Mouse (Mus musculus) midbrain, embryonic 10.5 days (tissue): Measurements from ENCODE around the gene Nol3. TPM values are rescaled to one million over a fixed set of nuclear protein-coding genes. Genes with fewer than 3 reads are reported as not detected.
"Not testable (repeated sequence)": the region's sequence is repeated elsewhere in the genome, so short reads cannot be mapped to it uniquely, and the experiment has no call there.

Experiments used
- DNase-seq: peaks from one replicate; pipeline ENCODE4 v3.0.0-alpha.2; 2017; ENCODE audit warnings: low spot score
- H3K27ac ChIP-seq: fragments of 300-500 bp; sonication (generic); replicated peaks from 2 replicates; pipeline ENCODE4 v1.5.1; 2016; ENCODE audit warnings: mild to moderate bottlenecking
- H3K27me3 ChIP-seq: fragments of 300-500 bp; sonication (generic); 2 replicates; pipeline ENCODE4 v1.6.1; 2016; ENCODE audit warnings: low read depth, mild to moderate bottlenecking; ENCODE audit not compliant: poor library complexity, severe bottlenecking
- H3K36me3 ChIP-seq: fragments of 300-500 bp; sonication (generic); 2 replicates; pipeline ENCODE4 v1.6.1; 2016; ENCODE audit warnings: mild to moderate bottlenecking, moderate library complexity
- H3K4me1 ChIP-seq: fragments of 300-500 bp; sonication (generic); 2 replicates; pipeline ENCODE4 v1.6.1; 2016
- H3K4me3 ChIP-seq: fragments of 300-500 bp; sonication (generic); 2 replicates; pipeline ENCODE4 v1.5.1; 2016; ENCODE audit warnings: mild to moderate bottlenecking, moderate library complexity
- H3K9me3 ChIP-seq: fragments of 300-500 bp; sonication (generic); replicated peaks from 2 replicates; pipeline ENCODE4 v1.6.1; 2016; ENCODE audit warnings: mild to moderate bottlenecking
- WGBS: fragments of 180-500 bp; shearing (Covaris S2); methylation state at CpG from one replicate; pipeline ENCODE4 v1.1.7; 2016; 5-methylcytosine and 5-hydroxymethylcytosine counted together
- polyA plus RNA-seq: library from polyadenylated mRNA; unstranded; fragments of >200 nt; fragmentation: Nextera tagmentation; extraction: Ambion mirVana; gene quantifications from 2 replicates; pipeline ENCODE4 v1.2.1, GENCODE M21; 2016

The Nol3 gene
- 1.4 and 2.3 TPM in 2 replicates for polyA plus RNA-seq

DNA sequence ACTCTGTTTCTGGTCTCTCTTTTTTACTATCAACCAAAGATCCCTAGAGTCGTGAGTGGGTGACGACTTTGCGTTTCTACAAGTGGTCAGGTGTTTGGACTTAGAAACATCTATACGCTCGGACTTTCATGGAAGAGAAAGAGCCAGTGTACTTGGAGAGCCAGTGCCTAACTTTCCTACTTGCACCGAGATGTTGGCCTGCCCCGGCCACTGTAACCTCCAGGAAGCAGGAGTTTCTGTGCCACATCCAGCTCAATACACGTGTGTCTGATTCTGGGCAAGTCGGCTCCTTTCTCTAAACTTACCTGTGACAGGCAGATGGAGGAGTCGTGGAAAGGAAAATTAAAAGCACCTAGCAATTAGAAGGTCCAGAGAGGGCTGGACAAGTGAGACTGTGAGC lies at the start of gene Nol3:
Gene Nol3, plus strand, starts transcription at position 301 of the 400 bp plus-strand sequence.
- Histone ChIP-seq H3K9me3 (no peaks in the 10 kb centered on the region), H3K4me1 (peaks cover 31% of the 10 kb centered on the region), H3K36me3 (peaks cover 9% of the 10 kb centered on the region; the same call in 1 of the 2 replicates), H3K27me3 (peaks cover 100% of the 10 kb centered on the region), H3K27ac (peak within 1 kb of the TSS; percentile 67), H3K4me3 (peak within 1 kb of the TSS; percentile 57)
- no peak for DNase-seq
- WGBS: 7% methylated on average over 10 of the region's 10 CpGs

DNA sequence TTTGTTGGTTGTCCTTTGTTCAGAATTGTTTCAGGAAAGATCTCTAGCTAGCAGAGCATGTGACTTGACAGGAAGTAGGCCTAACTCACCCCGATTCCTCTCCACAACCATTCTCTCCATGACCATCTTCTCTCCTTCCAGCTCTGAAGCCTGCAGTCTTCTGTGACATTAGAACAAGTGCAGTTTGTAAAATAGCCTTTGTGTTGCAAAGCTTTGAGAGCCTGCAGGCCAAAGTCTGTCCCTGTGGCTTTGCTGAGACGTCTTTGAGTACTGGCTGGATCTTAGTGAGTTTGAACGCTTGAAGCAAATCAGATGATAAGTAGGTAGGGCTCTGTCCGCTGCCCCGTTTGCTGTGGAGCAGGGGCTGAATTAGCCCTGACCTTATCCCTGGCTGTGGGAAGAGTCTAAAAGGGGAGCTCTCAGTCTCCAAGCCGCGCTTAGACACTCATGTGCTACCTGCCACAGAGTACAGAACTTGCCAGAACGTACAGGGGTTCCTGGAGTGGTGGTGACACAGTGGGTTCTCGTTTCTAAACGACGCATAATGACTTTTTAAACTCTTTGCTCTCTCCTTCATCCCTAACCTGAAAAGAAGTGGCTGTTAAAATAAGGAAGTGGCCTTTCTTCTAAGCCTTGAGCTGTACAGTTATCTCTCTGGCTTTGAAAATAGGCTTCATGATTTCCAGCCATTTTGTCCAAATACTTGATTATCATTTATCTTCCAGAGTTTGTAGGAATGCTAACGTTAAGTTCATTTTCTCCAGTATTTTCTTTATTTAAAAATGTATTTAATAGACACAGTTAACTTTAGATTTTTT lies 44.2 kb upstream of the Nol3 start:
- Histone ChIP-seq H3K4me3 (no peak overlapping the region), H3K36me3 (peaks cover 31% of the 10 kb centered on the region), H3K9me3 (no peaks in the 10 kb centered on the region), H3K27me3 (no peaks in the 10 kb centered on the region), H3K4me1 (no peaks in the 10 kb centered on the region), H3K27ac (no peak overlapping the region)
- 87% methylated on average over 12 of the region's 12 CpGs for WGBS
- no peak for DNase-seq

DNA sequence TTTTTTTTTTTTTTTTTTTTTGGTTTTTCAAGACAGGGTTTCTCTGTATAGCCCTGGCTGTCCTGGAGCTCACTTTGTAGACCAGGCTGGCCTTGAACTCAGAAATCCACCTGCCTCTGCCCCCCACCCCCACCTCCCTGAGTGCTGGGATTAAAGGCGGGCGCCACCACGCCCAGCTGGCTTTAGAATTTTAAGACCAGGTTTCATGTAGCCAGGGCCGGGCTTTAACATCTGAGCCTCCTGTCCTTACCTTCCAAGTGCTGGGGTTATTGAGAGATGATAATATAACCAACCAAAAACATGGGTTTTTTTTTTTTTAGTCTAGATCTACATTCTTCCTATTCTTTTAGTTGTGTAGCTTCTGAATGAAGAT lies 43.6 kb upstream of the Nol3 start:
- WGBS: 94% methylated on average over 4 of the region's 4 CpGs

DNA sequence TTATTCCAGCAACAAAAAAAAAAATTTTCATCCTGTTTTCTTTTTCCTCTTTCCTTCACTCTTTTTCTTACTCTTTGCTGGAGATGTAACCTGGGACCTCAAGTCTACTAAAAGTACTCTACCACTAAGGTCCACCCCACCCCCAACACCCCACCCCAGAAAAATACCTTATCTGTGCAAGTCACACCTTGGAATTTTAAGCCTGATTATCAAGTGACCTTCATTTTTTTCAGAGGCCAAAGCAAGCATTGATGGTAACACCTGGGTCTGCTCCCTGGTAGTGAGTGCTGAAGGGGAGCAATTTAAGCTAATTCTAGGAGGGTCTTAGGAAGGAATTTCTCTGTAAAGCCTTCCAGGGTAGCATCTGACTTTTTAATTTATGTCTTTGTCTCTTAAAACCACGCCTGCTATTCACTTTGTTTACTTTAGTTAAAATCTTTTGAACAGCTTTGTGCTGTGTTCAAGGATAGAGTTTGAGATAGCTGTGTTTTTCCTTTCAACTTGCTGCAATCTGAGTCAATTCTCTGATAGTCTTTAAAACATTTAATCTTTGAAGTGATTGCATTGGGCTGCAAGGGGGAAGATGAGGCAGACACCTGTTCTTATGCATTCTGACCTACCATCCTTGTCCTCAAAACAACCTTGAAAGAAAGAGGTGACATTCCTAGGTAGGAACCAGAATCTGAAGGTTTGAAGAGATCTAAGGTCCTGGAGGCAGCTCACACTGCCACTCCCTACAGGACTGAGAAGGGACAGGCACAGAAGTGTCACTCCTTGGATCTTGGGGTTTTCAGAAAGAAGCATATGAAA lies 42.6 kb upstream of the Nol3 start:
- Histone ChIP-seq H3K4me1 (no peaks in the 10 kb centered on the region), H3K36me3 (peaks cover 41% of the 10 kb centered on the region), H3K27ac (no peak overlapping the region), H3K4me3 (no peak overlapping the region), H3K9me3 (no peaks in the 10 kb centered on the region), H3K27me3 (no peaks in the 10 kb centered on the region)
- DNase-seq: no peak
- WGBS: 77% methylated on average over 1 of the region's 1 CpGs

More for the DNA sequence above, 43.6 kb upstream of the Nol3 start:
- not testable (repeated sequence) for H3K27me3 ChIP-seq, DNase-seq, H3K4me3 ChIP-seq, H3K4me1 ChIP-seq, H3K27ac ChIP-seq, H3K9me3 ChIP-seq
- peaks cover 32% of the 10 kb centered on the region for H3K36me3 ChIP-seq

DNA sequence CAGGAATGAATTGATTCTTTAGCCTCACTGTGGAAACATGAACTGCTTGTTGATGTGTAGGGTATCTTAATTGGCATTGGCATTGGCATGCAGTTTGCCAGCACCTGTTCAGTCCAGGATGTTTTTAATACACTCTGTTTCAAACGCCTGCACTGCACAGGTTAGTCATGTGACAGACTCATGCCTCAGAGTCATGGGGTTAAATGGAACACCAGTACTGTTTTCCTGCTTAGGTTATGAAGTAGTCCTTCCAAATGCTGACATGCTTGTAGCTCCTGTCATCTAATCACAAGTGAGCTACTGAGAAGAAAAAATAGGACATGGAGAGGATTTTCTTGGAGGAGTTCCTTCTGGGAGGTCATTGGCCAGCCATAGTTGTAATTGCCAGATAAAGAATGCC lies 40.7 kb upstream of the Nol3 start:
- Histone ChIP-seq H3K27me3 (no peaks in the 10 kb centered on the region), H3K4me1 (no peaks in the 10 kb centered on the region), H3K9me3 (no peaks in the 10 kb centered on the region), H3K4me3 (no peak overlapping the region), H3K27ac (no peak overlapping the region), H3K36me3 (peaks cover 60% of the 10 kb centered on the region)
- 89% methylated on average over 1 of the region's 1 CpGs for WGBS
- DNase-seq: no peak

DNA sequence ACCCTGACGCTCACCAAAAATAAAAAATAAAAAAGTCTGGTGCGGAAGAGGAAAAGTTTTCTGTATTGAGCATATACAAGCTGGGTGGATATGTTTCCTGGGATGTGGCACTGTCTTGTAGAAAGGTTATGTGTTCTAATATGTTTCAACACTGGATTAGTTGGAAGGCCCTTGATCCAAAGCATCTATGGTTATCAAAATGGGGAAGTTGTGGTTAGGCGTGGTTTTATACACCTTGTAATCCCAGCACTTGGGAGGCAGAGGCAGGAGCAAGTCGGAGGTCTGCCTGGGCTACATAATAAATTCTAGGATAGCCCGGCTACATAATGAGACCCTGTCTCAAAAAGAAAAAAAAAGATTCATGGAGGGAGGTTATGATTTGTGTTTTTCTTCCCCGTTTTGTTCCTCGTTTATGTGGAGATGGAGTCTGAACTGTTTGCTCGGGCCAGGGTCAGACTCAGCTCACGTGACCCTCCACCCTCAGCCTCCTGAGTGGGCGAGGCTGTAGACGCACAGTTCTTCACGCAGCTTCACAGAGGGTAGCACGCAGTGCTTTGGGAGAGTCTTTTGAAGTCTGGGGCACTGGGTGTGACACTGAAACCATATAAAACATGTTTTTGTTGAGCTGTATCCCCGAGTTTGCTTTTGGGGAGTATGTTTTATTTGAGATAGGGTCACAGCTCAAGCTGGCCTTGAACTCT lies 38.3 kb upstream of the Nol3 start:
- Histone ChIP-seq H3K4me1 (no peaks in the 10 kb centered on the region), H3K27me3 (no peaks in the 10 kb centered on the region), H3K27ac (no peak overlapping the region), H3K36me3 (peaks cover 74% of the 10 kb centered on the region), H3K9me3 (no peaks in the 10 kb centered on the region), H3K4me3 (no peak overlapping the region)
- no peak for DNase-seq
- 92% methylated on average over 14 of the region's 14 CpGs for WGBS

DNA sequence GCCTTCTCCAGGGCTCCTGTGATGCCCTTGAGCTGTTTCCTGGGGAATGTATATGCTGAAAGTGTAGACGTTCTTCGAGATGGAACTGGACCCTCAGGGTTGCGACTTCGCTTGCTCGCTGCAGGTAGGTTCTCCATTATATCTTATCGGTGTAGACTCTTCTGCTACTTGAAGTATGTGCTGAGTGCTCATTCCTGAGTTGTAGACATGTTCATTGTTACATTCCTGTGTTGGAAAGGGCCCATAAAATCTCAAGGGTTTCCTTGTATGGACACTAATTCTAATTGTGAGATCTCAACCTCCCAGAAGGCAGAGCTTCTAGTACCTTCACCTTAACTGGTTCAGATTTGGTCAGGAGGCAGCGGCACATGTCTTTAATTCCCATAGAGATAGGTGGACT lies 34.9 kb upstream of the Nol3 start:
- Histone ChIP-seq H3K27ac (no peak overlapping the region), H3K27me3 (no peaks in the 10 kb centered on the region), H3K36me3 (peaks cover 72% of the 10 kb centered on the region), H3K9me3 (no peaks in the 10 kb centered on the region), H3K4me3 (no peak overlapping the region), H3K4me1 (no peaks in the 10 kb centered on the region)
- 97% methylated on average over 7 of the region's 7 CpGs for WGBS
- DNase-seq: no peak

DNA sequence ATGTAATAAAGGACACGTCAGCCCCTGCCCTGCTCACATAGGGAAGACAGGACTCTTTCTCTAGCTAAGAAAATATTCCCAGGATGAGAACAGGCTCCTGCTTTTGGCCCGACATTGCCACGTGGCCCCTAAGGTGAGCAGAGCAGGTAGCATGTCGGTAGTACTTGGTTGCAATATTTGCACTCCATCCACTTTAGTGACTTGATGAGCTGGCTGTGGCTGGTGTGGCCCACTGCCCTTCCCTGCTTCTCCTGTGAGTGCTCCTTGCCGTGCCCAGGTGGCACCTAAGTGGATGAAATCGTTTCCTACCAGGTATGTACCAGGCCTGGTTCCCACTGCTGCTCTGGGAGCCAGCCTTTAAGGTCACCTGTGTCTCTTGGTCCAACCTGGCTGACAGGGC lies 24.0 kb upstream of the Nol3 start:
- DNase-seq: no peak
- H3K36me3 ChIP-seq: peaks cover 65% of the 10 kb centered on the region
- no peaks in the 10 kb centered on the region for H3K9me3 ChIP-seq
- peaks cover 22% of the 10 kb centered on the region for H3K4me1 ChIP-seq
- H3K4me3 ChIP-seq: no peak overlapping the region
- 89% methylated on average over 6 of the region's 6 CpGs for WGBS
- H3K27me3 ChIP-seq: peaks cover 25% of the 10 kb centered on the region
- H3K27ac ChIP-seq: no peak overlapping the region

DNA sequence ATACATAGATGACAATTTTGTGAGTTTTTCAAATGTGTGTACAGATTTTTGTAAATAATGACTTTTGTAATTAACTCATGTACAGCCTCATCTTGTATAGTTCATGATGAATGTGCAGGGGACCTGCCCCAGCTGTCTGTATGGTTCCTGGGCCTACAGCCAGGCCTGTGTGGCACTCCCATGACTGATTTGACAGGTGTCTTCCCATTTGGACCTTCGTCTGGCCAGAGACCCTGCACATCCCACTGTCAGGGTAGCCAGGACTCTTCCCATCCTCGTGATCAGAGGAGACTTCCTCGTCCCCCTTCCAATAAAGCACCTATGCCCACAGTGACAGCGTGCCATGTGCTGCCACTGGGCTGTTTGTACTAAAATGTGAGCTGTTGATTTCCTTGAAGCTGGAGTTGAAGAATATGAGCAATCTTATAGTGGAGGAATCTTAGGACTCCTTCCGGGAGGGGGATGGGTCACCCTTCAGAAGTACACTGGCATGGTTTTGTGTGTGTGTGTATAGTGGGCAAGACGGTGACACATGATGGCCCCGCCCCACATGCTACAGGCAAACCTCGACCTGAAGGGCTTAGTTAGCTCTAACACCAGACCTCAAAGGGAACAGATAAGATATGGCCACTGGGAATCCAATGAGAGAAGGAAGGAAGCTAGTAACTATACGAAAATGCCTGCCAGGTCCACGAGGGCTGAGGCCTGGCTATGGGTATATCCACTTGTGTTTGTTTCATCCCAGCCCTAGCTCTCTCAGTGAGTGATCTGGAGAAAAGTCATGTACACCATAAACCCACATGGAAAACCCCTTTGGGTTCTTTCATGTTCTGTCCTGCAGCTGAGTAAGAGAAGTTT lies 23.0 kb upstream of the Nol3 start:
- H3K27me3 ChIP-seq: peaks cover 35% of the 10 kb centered on the region
- no peak overlapping the region for H3K27ac ChIP-seq
- no peak for DNase-seq
- peaks cover 55% of the 10 kb centered on the region for H3K36me3 ChIP-seq
- no peak overlapping the region for H3K4me3 ChIP-seq
- peaks cover 22% of the 10 kb centered on the region for H3K4me1 ChIP-seq
- 87% methylated on average over 10 of the region's 10 CpGs for WGBS
- H3K9me3 ChIP-seq: no peaks in the 10 kb centered on the region

DNA sequence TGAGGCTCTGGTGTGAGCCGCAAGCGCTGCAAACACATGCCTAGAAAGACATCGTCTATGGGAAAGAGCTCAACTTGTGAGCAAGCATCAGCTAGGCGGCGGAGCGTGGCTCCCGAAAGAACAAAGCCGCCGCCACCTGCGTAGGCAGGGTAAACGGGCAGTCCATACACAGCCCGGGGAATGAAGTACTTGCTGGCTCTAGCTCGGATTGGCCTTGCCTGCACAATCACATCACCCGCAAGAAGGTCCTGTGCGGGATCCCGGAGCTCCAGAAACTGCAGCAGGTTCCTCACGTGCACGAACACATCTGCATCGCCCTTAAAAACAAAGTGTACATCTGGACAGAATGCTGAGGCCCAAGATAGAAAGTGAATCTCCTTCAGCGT lies 22.2 kb upstream of the Nol3 start:
- H3K9me3 ChIP-seq: no peaks in the 10 kb centered on the region
- no peak for DNase-seq
- WGBS: 34% methylated on average over 20 of the region's 20 CpGs
- H3K4me3 ChIP-seq: peak overlapping the region; percentile 76
- H3K27ac ChIP-seq: peak overlapping the region; percentile 83; the same call in 1 of the 2 replicates
- peaks cover 27% of the 10 kb centered on the region for H3K4me1 ChIP-seq
- H3K27me3 ChIP-seq: peaks cover 43% of the 10 kb centered on the region
- peaks cover 47% of the 10 kb centered on the region for H3K36me3 ChIP-seq

DNA sequence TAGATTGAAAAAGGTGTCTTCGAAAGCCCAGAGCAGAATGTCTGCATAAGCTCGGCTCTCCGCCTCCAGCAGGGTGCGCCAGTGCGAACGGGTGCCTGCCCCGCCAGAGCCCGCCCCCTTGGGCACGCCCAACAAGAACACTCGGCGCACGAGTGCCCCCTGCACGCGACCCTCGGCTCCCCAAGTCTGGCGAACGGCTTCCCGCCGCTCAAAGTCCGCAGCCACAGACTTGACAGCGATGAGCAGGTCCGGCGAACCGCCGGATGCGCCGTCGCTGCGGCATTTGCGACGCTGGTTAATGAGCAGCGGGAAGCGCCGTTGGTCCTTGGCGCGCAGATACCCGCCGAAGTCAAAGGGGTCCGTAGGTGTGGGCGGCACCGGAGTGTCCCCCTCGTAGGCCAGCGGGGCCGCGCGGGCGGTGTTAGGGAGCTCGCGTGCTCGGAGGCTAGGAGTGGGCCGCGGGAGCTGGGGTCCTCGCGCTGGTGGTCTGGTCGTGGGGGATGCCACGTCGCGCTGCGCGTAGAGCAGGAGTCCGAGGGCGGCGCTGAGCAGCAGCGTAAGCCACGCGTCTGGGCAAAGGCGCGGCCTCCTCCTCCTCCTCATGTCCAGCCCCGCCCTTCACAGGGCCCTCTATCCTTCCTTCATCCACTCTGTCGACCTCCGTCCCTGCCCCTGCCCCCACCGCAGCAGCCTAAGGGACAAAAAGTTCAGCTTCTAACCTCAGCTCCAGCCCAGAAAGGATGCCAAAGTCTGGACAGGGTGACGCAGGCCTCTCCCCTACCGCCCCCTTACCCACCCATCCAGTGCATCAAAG lies 21.6 kb upstream of the Nol3 start:
- Histone ChIP-seq H3K4me3 (peak overlapping the region; percentile 76), H3K9me3 (no peaks in the 10 kb centered on the region), H3K27ac (peak overlapping the region; percentile 83), H3K27me3 (peaks cover 49% of the 10 kb centered on the region), H3K4me1 (peaks cover 33% of the 10 kb centered on the region), H3K36me3 (peaks cover 41% of the 10 kb centered on the region)
- peak; percentile 90 for DNase-seq
- under 1% methylated on average over 74 of the region's 74 CpGs for WGBS
